11 mouse cellular contexts compared by ENCODE assay signal in genomic region chr5:150597088-150597487, GRCm38 (mm10). TPM values are rescaled to one million over a fixed set of nuclear protein-coding genes. Genes with fewer than 3 reads are reported as not detected.
DNase-seq lines count a peak whose midpoint lies in the region; ATAC-seq and TF ChIP-seq lines count a peak whose summit lies in the region.
"Had no signal": no experiment of that assay in that cellular context is flagged by ENCODE, and none has a peak within 500 bp of the region (broad histone marks: within the 10 kb centered on the region; RNA-seq: fewer than 3 reads in every experiment).

TSS of gene N4bp2l1 (minus strand) at chr5:150597188.

- no peak for TF ChIP-seq POLR2A in lung, adult 2 months (IDR thresholded peaks at IDR 0.05; ENCODE audit: borderline replicate concordance, extremely low read depth, low read depth, low read length)

- no peak within 1 kb of the TSS for H3K4me3 ChIP-seq in lung, adult 2 months (replicated peaks; ENCODE audit: extremely low read depth, low read depth, low read length)
- peak within 1 kb of the TSS; percentile 4 for H3K4me3 ChIP-seq in megakaryocyte, embryonic 14.5 days (replicated peaks)
- H3K4me3 ChIP-seq: midbrain, embryonic 12.5 days had no signal

- ATAC-seq in hematopoietic stem cell, adult 5-6 weeks (replicated peaks in 1 of 2; ENCODE audit: insufficient read depth in 1 of 2, low FRiP score in 2 of 2, low TSS enrichment in 1 of 2, low read depth in 1 of 2, poor library complexity in 2 of 2, severe bottlenecking in 2 of 2): no peak

- WGBS in lung, adult 2 months: 86% methylated on average over 7 of the region's 7 CpGs

- H3K36me3 ChIP-seq in megakaryocyte, embryonic 14.5 days (replicated peaks; ENCODE audit: low read length): no peaks in the 10 kb centered on the region
- H3K36me3 ChIP-seq: midbrain, embryonic 12.5 days had no signal

- no peak for TF ChIP-seq CTCF in lung, adult 2 months (IDR thresholded peaks at IDR 0.05; ENCODE audit: insufficient read depth, low read length)

- peaks cover 31% of the 10 kb centered on the region for H3K27me3 ChIP-seq in megakaryocyte, embryonic 14.5 days (replicated peaks)

- DNase-seq in lung, adult 2 months: no peak
- DNase-seq in lung, postnatal 10 days: no peak
- DNase-seq in adrenal gland, postnatal 25 days: no peak
- no peak for DNase-seq in retina, postnatal 1 day
- no peak for DNase-seq in thymus, postnatal 25 days
- no peak for DNase-seq in frontal cortex, postnatal 36 days (ENCODE audit: low spot score in 2 of 2)
- DNase-seq: cerebellum, postnatal 36 days; spleen, adult 18-20 months had no signal

- H3K4me1 ChIP-seq in lung, adult 2 months (ENCODE audit: control insufficient read depth, insufficient read depth, low read length): no peaks in the 10 kb centered on the region
- peaks cover 74% of the 10 kb centered on the region for H3K4me1 ChIP-seq in megakaryocyte, embryonic 14.5 days

- H3K9me3 ChIP-seq in megakaryocyte, embryonic 14.5 days: no peaks in the 10 kb centered on the region
- H3K9me3 ChIP-seq: midbrain, embryonic 12.5 days had no signal

RNA-seq across cellular contexts. Expression of gene N4bp2l1, which starts in this region (rescaled TPM):
- polyA plus RNA-seq in lung, adult 2 months (2012; rRNA removed): 11.6 and 14.9 TPM in 2 replicates
- 34.8 and 40.0 TPM in 2 replicates for total RNA-seq in adrenal gland, postnatal 25 days (2021)
- total RNA-seq in hematopoietic stem cell, adult 5-6 weeks (2017): 35.3 and 35.5 TPM in 2 replicates
- polyA plus RNA-seq in megakaryocyte, embryonic 14.5 days (2012; ENCODE audit: insufficient read depth, low replicate concordance): 3.3 and 5.9 TPM in 2 replicates
